Mouse (Mus musculus) retina, postnatal 7 days (tissue): ENCODE data around the gene Gal3st2c.
"Not testable (repeated sequence)": the region's sequence is repeated elsewhere in the genome, so short reads cannot be mapped to it uniquely, and the experiment has no call there.

Source experiments
- DNase-seq: peaks from one replicate; pipeline ENCODE4 v3.0.0-alpha.2; 2012; ENCODE audit warnings: low read depth, low spot score

Gal3st2c gene

DNA sequence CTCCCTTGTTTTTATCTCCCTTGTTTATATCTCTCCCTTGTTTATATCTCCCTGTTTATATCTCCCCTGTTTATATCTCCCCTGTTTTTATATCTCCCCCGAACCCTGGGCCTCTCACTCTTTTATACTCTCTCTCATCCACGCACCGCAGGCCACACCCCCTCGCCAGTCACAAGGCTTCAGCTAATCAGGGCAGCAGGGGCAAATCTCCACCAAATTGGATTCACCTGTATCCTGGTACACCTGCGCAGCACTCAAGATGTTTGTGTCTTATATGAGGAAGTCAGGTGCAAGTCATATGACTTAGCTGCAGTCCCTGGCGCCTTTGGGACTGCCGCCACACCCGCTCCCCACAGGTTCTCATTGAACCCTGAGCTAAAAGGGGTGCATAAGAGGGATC lies at the start of gene Gal3st2c:
Gal3st2c (plus strand) TSS at position 301 of the 400 bp plus-strand sequence.
- DNase-seq, result not testable (repeated sequence)

DNA sequence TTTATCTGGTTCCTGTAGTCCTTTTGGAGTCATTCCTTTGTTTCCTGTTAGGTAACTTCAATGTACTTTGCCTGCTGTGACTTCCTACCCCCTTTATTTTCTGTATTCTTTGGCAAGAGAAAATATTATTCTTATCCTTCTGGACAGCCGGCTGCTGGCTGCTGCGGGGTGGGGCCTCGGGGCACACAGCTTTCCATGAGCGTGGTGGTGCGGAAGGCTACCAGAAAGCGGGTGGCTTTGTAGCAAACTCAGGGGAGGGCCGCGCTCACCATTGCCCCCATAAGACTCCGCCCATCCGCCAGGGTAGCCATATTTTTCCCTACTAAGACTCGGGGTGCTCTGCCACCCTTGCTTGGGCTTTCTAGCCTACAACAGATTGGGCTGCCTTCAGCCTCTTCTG lies 41.2 kb upstream of the Gal3st2c start:
- not testable (repeated sequence) for DNase-seq

DNA sequence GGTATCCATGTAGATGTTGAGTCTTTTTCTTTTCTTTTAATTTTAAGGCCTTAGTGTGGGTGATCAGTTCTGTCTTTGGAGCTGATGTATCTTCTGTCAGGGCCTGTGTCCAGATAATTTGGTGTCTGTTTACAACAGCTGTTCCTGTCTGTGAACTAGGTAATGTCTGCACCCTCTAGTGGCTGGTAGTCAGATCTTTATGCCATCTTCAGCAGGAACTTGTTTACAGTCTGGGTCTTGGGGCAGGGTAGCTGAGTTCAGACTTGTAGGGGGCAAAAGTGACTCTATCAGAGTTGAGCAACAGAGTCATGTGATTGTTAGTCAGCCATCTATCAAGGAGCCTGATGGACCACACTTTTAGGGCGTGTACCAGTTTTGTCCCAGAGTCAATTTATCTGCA lies 23.8 kb upstream of the Gal3st2c start:
- DNase-seq, result not testable (repeated sequence)

DNA sequence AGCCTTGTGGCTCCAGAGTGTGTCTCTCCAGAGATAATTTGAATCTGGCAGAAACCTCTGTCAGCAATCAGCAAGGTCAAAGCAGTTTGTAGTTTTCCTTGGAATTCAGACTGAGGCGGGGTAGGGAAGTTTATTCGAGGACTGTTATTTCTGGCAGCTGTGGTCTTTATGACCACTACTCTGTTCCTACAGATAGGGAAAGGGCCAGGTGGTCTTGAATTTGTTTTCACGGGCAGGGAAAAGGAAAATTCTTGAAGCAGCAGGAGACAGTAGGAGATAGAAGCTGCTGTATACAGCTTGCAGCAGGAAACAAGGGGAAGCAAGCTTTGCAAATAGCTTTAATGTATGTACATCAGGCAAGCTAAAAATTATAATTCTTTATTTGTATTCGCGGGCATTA lies 19.9 kb upstream of the Gal3st2c start:
- DNase-seq, result not testable (repeated sequence)

DNA sequence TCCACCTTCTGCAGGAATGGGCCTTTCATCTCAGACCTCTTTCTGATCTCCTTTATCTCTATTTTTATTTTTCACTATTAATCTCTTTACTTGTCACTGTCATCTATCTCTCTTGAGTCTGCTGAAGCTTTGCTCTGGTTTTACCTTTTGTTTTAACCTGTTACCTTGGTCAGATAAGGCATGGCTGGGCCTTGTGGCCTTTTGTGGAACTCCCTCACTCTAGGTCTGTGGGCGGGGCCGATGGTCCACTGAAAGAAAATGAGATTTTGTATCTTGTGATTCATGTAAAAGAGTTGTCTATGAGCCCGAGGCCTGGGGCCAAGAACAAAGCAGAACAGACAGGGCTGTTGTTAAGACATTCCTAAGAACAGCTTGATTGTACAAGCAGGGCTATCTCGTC lies 19.5 kb upstream of the Gal3st2c start:
- DNase-seq, result not testable (repeated sequence)

DNA sequence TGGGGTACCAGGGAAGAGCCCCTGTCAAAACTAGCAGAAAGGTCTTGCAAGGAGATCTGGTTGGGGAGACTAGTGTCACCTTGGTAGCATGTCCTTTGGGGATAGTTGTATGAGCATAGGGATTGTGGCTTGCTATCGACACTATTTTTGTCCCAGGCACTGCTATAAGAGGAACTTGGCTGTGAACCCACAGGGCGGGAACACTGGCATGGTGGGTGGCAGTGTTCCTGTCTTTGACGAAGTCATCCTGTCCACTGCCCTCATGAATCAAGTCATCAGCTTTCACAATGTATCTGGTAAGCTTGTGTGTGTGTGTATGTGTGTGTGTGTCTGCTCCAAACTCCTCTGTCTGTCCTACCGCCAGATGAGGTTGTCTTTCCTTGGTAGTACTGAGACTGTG lies 14.5 kb upstream of the Gal3st2c start:
- DNase-seq, result not testable (repeated sequence)

DNA sequence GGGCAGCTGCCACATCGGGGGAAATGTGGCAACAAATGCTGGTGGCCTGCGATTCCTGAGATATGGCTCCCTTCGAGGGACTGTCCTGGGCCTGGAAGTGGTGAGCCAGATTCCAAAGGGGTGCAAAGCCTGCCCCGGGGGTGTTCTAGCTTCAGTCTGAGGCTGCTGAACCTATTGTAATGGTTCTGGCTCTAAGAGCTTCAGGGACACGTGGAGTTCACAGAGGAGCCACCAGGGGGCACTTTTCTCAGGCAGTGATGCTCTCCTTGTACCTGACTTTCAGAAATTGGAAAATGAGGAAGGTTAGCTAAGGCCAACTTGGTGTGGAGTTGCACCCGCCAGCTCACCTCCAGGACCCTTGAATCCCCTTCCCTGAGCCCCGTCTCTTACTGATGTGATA lies 12.0 kb upstream of the Gal3st2c start:
- DNase-seq, result not testable (repeated sequence)

DNA sequence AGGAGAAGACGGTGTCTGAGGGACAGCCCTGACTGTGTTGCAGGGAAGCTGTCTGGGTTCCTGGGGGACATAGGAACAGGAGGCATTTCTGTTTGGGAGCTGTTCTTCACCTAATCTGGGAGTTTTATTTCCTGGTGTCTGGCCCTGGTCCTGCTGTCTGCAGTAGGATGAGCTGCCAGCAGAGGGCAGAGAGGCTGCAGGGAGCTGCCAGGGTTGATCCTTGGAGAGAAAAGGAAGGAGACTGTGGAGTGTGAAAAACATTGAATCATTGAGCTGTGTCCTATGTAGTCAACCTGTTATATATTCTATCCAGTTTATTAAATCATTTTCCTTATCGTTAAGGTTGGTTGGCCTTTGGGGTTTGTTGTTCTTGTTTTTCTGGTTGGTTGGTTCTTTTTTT lies 9.4 kb upstream of the Gal3st2c start:
- not testable (repeated sequence) for DNase-seq

DNA sequence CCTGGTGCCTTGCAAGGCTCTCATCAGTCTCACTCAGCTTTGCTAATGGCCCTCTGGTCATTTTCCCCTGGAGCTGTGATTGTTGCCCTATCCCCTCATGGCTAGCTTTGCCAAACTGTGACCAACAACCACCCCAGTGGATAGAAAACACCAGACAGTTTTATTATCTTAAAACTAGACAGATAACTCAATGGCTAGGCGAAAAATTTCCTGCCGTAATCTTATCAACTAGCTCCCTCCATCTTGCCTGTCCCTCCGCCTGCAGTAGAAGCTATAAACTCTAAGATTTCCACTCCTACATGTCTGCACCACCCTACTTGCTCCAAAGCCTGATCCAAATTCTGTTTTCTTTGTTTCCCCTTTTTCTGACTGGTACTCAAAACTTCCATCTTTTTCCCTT lies 4.1 kb upstream of the Gal3st2c start:
- no peak for DNase-seq

DNA sequence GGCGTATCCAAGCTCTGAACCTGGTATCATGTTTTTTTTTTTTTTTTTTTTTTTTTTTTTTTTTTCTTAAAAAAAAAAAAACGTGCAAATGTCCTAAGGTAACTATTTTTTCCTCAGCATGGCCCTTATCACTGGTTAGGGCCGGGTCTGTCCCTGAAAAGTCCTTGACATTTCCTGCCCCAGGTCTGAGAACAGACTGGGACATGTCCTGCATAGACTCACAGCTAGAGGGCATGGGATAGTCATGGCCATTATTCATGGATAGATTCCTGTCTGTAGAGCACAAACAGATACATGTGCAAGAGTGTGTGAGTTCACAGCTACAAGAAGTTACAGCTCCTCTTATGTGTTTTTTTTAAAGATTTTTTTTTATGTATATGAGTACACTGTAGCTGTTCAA lies 1.5 kb upstream of the Gal3st2c start:
- DNase-seq, result no peak

DNA sequence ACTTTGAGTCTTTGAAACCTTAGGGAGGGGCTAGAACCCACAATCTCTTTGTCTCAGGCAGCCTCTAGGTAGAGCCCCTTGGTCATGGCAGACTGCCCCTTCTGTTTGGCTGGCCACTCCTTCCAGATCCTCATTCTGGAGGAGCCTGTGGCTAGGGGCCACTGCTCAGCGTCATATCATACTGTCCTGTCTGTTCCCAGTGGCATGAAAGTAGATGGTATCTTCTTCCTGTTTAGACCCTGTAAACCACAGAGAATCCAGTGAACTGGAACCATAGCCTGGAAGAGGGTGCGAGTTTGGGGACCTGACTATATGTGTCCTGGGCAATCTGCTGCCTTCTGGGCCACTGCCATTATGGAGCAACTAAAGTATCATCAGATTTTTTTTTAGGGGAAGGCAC lies 759 bp downstream of the Gal3st2c start:
- DNase-seq, result not testable (repeated sequence)

DNA sequence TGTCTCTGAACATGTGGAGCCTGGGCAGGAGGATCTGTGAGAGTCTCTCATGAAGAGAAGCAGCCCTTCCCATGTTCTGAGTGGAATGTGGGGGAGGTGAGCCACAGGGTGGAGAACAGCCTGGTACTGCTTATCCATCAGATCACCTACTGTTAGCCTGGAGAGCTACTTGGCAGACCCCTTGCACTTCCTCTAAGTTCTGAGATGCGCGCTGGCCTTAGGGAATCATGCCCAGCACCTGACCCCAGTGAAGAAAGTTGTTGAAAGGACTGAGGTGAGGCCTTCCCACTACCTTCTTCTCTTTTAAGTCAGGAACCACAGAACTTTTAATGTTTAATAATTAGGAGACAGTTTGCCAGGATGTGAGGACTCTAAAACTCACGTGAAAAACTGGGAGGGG lies 1.2 kb downstream of the Gal3st2c start:
- DNase-seq, result not testable (repeated sequence)

DNA sequence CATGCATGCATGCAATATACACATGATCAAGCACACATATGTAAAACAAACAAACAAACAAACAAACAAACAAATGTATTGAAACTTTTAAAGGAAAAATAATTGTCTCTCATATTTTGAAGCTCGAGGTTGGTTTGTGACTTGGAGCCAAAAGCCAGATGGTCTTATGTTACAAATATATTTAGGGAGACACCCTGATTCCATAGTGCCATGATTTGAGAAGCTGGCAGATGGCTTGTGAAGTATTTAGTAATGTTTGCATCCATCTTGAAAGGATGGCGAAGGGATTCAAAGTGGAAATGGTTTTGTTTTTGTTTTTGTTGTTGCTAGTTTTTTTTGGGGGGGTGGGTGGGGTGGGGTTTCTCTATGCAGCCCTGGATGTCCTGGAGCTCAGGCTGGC lies 10.7 kb downstream of the Gal3st2c start:
- DNase-seq, result no peak

DNA sequence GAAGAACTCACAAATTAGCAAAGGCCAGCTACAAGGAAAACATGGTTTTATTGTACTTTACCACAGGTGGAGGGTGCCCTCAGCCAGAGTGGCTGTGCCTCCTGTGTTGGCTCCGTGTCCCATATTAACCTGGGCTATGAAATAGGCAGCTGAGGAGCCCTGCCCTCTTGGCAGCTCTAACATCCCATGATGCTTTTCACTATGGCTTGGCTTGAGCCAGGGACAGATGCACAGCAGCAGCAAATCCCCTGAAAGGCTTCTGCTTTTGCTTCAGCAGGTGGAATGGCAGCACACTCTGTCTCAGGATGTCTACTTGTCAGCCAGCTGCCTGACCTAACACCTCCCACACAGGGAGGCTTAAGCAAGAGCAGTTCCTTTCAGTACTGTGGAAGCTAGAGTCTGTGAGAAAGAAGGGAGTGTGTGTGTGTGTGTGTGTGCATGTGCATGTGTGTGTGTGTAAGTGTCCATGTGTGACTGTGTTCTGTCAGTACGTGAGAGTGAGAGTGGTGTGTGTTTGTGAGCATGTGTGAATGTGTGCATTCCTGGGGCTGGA lies 15.7 kb downstream of the Gal3st2c start:
- not testable (repeated sequence) for DNase-seq

DNA sequence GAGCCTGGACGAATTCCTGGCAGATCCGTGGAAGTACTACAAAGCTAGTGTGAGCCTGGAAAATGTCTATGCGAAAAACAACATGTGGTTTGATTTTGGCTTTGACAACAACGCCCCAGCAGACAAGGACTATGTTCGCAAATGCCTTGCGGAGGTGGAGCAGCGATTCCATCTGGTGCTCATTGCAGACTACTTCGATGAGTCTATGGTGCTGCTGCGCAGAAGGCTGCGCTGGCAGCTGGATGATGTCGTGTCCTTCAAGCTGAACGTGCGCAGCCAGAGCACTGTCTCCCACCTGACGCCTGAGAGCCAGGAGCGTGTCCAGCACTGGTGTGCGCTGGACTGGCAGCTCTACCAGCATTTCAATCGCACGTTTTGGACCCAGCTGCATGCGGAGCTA lies 18.5 kb downstream of the Gal3st2c start:
- DNase-seq, result not testable (repeated sequence)

DNA sequence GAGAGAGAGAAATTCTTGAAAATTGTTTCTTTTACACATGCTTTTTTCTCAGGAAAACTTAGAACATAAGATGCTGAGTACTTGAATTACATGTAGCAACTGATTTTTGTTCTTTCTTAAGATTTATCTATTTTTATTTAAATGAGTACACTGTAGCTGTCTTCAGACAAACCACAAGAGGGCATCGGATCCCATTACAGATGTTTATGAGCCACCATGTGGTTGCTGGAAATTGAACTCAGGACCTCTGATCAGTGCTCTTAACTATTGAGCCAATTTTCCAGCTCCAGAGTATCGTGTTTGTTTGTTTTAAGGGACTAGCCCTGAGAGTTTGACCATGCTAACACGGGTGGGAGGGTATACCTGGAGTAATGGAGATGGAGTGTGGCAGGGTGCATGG lies 21.3 kb downstream of the Gal3st2c start:
- DNase-seq, result no peak

DNA sequence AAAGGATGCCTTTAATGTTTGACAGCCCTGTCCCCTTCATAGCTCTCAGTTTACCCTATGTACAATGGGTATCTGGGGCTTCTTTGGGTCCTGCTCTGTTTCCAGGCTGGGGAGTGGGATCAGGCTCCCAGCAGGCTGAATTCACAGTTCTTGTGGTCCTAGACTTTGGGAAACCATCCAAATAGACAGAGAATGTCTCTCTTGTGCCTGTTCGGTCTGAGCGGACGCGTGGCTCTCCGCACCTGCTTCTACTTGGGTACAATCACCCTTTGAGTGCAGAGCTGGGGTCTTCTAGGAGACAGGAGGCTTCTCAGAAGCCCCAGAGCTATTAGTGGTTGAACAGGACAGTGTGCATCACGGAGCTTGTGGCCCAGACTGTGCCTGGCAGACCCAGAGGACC lies 29.8 kb downstream of the Gal3st2c start, which contains the start of gene Neu4:
Neu4 (plus strand) TSS at position 301 of the 400 bp plus-strand sequence.
- DNase-seq, result no peak

DNA sequence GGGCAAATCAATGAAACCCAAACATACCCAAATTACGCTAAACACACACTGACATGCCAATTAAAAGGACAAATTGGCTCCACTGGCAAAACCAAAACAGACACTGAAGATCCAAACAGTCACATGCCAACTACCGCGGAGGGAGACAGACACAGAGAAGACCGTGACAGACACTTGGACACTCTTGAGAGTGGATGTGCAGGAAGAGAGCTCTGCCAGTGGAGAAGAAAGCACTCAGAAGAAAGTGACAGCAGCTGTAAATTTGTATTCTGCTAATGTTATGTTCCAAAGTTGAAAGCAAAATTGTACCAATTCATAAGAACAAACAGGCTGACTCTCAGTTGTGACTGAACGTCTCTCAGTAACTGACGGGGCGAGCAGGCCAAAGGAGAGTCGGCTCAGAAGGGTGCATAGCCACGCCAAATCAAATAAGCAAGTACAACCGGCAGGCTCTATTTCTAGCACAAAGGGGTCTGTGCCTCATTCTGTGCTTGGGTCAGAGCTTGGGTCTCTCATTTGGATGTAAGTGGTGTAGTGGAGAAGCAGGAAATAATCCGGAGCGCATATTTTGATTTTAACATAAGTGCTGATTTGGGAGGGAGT lies 37.3 kb downstream of the Gal3st2c start:
- no peak for DNase-seq

DNA sequence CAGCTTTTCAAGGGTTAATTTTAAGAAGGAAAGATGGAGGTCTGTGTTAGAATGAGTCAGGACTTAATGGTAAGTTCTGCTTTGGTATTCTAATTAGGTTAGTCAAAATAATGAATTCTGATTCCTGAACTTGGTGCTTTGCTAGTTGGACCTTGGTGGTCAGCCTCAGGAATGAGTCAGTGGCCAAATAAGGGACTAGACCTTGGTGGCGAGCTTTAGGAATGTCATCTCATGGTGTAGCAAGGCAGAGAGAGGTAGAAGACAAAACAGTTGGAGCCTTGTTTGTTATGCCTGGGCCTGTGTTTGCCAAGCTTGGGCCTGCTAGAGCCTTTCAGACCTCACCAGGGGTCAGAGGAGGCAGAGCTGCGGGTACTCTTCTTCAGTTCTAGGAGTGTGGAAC lies 38.4 kb downstream of the Gal3st2c start:
- DNase-seq, result no peak

DNA sequence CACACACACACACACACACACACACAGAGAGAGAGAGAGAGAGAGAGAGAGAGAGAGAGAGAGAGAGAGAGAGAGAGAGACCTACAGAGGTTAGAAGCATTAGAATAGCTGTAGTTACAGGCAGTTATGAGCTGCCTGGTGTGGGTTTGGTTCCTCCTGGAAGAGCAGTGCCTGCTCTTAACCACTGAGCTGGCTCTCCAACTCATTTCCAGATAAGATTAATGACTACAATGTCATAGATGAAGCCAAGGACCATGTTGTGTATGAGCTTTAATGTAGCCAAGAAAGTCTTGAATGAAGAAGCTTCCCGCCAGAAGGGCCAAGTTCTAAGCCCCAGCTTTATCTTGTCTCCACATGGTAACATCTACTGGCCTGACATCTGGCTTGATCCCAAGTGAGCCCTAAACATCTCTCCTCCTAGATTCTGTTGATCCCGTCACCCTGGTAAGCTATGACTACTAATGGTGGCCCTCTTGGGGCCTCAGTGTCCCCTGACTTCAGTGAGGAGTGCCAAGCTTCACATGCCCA lies 42.8 kb downstream of the Gal3st2c start:
- no peak for DNase-seq

DNA sequence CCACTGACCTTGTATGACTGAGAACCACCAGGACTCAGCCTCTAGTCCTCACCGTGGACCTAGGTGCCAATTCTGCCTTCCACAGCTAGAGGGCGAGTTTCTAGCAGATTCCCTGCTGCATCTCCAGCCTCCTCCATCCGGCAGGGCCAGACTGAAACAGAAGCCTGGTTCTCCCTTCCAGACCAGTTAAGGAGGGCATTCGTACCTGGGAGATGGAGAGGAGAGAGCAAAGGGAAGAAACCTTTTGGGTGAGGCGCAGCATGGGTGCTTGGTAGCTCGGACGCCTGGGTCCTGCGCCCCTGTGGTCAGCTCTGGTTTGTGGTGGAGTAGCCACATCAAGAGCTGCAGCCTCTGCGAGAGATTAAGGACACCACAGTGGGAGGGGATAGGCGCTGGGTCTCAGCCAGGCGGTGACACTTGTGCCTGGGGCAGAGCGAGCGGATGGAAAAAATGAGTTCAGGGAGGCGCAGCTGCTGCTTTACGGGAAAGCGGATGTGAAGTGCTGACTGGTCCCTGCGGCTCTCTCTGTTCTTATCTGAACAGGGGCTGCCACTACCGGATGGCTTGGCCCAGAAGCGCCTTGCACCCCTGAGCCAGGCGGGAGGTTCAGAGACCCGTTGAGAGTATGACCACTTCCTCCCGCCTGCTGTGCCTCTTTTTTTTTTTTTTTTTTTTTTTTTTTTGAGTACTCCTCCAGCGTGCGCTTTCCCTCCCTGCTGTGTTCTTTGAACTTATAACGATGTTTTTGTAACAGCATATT lies 44.9 kb downstream of the Gal3st2c start:
- peak; percentile 71 for DNase-seq

DNA sequence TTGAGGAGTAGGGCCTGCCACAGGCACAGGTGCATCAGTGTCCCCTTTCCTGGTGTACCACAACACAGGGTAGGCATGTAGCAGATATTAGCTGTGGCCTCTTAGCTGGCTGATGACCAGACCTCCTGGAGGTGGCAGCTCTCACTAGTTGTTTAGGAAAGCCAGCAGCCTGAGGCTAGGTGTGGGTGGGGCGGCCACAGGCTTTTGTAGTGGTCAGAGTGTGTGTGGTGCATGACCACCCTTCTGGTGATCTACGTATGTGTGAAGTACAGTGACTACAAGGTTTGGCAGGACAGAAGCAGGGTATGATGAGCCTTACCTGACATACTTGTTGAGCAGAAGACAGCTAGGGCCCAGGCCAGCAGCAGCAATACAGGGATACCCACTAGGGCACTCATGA lies 50.1 kb downstream of the Gal3st2c start:
- no peak for DNase-seq

DNA sequence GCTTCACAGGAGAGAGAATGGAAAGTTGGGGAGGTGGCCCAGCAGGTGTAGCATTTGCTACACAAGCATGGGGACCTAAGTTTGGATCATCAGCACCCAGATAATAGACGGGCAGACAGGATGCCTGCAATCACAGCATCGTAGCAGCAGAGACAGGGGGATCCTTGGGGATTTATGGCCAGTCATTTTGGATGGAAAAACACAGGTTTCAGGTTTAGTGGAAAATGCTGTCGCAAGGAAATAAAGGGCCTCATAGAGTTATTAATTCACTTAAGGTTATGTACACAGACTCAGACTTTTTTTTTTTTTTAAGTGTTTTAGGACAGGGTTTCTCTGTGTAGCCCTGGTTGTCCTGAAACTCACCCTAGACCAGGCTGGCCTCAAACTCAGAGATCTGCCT lies 55.2 kb downstream of the Gal3st2c start:
- no peak for DNase-seq
